Mouse (Mus musculus) brain, embryonic 14.5 days (tissue): ENCODE data around the gene Pim3.

ENCODE experiments used
- CTCF ChIP-seq: fragments of 200-500 bp; IDR thresholded peaks from 2 replicates; pipeline ENCODE4 v1.5.1; 2012; ENCODE audit warnings: inconsistent platforms, mild to moderate bottlenecking, moderate library complexity, borderline replicate concordance; ENCODE audit not compliant: insufficient read depth, insufficient read length; ENCODE audit errors: extremely low read depth
- POLR2A ChIP-seq: fragments of 200-500 bp; IDR thresholded peaks from 2 replicates; pipeline ENCODE4 v1.6.1; 2012; ENCODE audit warnings: mild to moderate bottlenecking, inconsistent platforms, borderline replicate concordance; ENCODE audit not compliant: poor library complexity, insufficient read depth, insufficient read length, severe bottlenecking; ENCODE audit errors: extremely low read depth

GRCm38 (mm10) chr15:88860781-88861180 lies 1.2 kb upstream of the Pim3 start:
- TF ChIP-seq CTCF (no peak), POLR2A (no peak)
